Mouse (Mus musculus): ENCODE measurements at regions not wholly inside any gene's neighbourhood (a gene's known extent, or its start where the extent isn't known, plus 50 kb on each side); places are given as distances from the start of the nearest gene placed in this dataset.
A peak's percentile ranks its signal among the peaks of the same experiment; 100 is the strongest.
"Not testable (repeated sequence)": the region's sequence is repeated elsewhere in the genome, so short reads cannot be mapped to it uniquely, and the experiment has no call there.

- Histone ChIP-seq H3K4me2 (replicated peaks) (no peak overlapping the region), H3K27me3 (replicated peaks) (no peaks in the 10 kb centered on the region), H3K9ac (no peak overlapping the region), H3K4me1 (no peaks in the 10 kb centered on the region), H3K9me3 (no peaks in the 10 kb centered on the region), H3K36me3 (no peaks in the 10 kb centered on the region), H3K4me3 (no peak overlapping the region), H3K27ac (no peak overlapping the region)
- WGBS, result 72% methylated on average over 6 of the region's 6 CpGs
- ATAC-seq (ENCODE audit: low FRiP score, low read depth), result no peak
Observed at GRCm38 (mm10) chr11:111964066-111964465, 818.0 kb upstream of the Sox9 start.

GRCm38 (mm10) chr11:111966401-111966800 is 815.6 kb upstream of the Sox9 start:
- H3K36me3 ChIP-seq, result no peaks in the 10 kb centered on the region
- 82% methylated on average over 3 of the region's 3 CpGs for WGBS
- ATAC-seq (ENCODE audit: low FRiP score, low read depth), result no peak

GRCm38 (mm10) chr11:111971001-111971400 is 811.0 kb upstream of the Sox9 start:
- Histone ChIP-seq H3K4me1 (no peaks in the 10 kb centered on the region), H3K9ac (no peak overlapping the region), H3K4me2 (replicated peaks) (no peak overlapping the region), H3K36me3 (no peaks in the 10 kb centered on the region), H3K27me3 (replicated peaks) (no peaks in the 10 kb centered on the region), H3K27ac (no peak overlapping the region), H3K9me3 (no peaks in the 10 kb centered on the region), H3K4me3 (no peak overlapping the region)
- no peak for ATAC-seq (ENCODE audit: low FRiP score, low read depth)
- 80% methylated on average over 4 of the region's 4 CpGs for WGBS

More at GRCm38 (mm10) chr11:111966401-111966800, 815.6 kb upstream of the Sox9 start:
- no peak overlapping the region for H3K27ac ChIP-seq
- no peaks in the 10 kb centered on the region for H3K4me1 ChIP-seq
- no peaks in the 10 kb centered on the region for H3K9me3 ChIP-seq
- H3K4me2 ChIP-seq (replicated peaks), result no peak overlapping the region
- no peaks in the 10 kb centered on the region for H3K27me3 ChIP-seq (replicated peaks)
- H3K9ac ChIP-seq, result no peak overlapping the region
- no peak overlapping the region for H3K4me3 ChIP-seq

DNA sequence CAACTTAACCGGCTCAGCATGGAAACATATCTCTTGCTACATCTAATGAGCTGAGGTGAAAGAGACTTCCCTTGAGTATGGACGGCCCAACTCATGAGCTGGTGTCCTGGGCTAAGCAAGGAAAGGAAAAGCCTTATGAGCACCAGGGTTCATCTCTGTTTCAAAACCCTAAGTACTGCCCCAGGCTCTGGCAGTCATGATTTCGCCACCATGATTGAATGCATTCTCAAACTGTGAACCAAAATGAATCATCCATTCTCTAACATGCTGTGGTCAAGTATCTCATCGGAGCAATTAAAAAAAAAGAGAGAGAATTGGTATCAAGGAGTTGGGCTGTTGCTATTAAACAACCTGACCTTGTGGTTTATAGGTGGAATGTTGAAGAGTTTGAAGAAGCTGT is 803.4 kb upstream of the Sox9 start:
- no peaks in the 10 kb centered on the region for H3K36me3 ChIP-seq
- H3K9ac ChIP-seq, result no peak overlapping the region
- no peaks in the 10 kb centered on the region for H3K4me1 ChIP-seq
- ATAC-seq (ENCODE audit: low FRiP score, low read depth), result no peak
- H3K9me3 ChIP-seq, result no peaks in the 10 kb centered on the region
- H3K27ac ChIP-seq, result no peak overlapping the region
- no peaks in the 10 kb centered on the region for H3K27me3 ChIP-seq (replicated peaks)
- H3K4me3 ChIP-seq, result no peak overlapping the region
- H3K4me2 ChIP-seq (replicated peaks), result no peak overlapping the region
- whole genome bisulfite sequencing, result 89% methylated on average over 4 of the region's 4 CpGs

DNA sequence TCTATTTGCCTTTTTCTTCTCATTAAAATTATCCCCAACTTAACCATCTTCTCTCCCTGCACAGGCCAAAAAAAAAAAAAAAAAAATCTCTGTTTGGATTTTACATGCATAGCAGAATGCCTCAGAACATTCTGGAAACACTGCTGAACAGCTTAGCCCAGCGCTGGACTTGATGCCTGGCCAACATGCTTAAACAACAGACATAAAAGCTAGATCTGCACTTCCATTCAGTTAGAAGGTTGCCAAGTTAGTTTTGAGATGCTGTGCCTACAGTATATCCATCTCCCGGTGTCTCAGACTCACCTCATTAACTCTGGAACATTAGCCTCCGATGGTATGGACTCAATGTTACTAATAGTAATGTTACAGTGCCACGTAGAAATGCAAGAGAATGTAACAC is 785.6 kb upstream of the Sox9 start:
- Histone ChIP-seq H3K4me2 (replicated peaks) (no peak overlapping the region), H3K27ac (no peak overlapping the region)
- 80% methylated on average over 4 of the region's 4 CpGs for WGBS

DNA sequence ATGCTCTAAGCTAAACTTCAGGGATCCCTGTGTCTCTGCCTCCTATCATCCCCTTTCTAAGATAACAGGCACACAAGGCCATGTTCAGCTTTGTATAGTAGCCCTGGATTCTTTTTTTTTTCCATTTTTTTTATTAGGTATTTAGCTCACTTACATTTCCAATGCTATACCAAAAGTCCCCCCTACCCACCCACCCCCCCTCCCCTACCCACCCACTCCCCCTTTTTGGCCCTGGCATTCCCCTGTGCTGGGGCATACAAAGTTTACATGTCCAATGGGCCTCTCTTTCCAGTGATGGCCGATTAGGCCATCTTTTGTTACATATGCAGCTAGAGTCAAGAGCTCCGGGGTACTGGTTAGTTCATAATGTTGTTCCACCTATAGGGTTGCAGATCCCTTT is 771.2 kb upstream of the Sox9 start:
- H3K4me1 ChIP-seq; H3K27ac ChIP-seq; H3K9ac ChIP-seq; H3K4me3 ChIP-seq; H3K9me3 ChIP-seq; H3K36me3 ChIP-seq; H3K27me3 ChIP-seq (replicated peaks); H3K4me2 ChIP-seq (replicated peaks): not testable (repeated sequence)
- 88% methylated on average over 1 of the region's 2 CpGs for WGBS
- peak; percentile 79; the same call in 1 of the 2 replicates for ATAC-seq (ENCODE audit: low FRiP score, low read depth)

More for the DNA sequence above, 785.6 kb upstream of the Sox9 start:
- Histone ChIP-seq H3K4me1 (no peaks in the 10 kb centered on the region), H3K9me3 (no peaks in the 10 kb centered on the region), H3K27me3 (replicated peaks) (no peaks in the 10 kb centered on the region), H3K4me3 (no peak overlapping the region), H3K9ac (no peak overlapping the region), H3K36me3 (no peaks in the 10 kb centered on the region)
- no peak for ATAC-seq (ENCODE audit: low FRiP score, low read depth)

GRCm38 (mm10) chr11:112017906-112018305 is 764.1 kb upstream of the Sox9 start:
- 85% methylated on average over 3 of the region's 3 CpGs for WGBS

DNA sequence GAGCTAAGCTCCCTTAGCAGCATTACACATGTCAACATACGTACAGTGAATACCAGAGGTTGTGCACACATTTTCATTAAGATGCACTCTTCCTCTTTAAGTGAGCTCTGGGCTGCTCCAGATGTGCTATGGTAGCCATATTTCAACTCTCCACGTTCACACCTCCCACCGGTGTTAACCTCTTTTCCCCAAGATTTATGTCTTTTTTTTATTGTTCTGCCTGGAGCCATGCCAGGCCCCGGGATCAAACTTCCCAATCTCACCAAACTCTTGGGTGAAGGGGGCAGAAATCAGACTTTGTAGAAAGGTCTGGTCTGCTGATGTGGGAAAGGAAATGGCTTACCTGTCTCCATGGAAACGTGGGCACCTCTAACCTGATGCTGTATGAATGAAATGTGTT is 754.0 kb upstream of the Sox9 start:
- Histone ChIP-seq H3K36me3 (no peaks in the 10 kb centered on the region), H3K27ac (no peak overlapping the region), H3K9me3 (no peaks in the 10 kb centered on the region), H3K9ac (no peak overlapping the region), H3K4me3 (no peak overlapping the region), H3K4me1 (no peaks in the 10 kb centered on the region), H3K27me3 (replicated peaks) (no peaks in the 10 kb centered on the region), H3K4me2 (replicated peaks) (no peak overlapping the region)
- no peak for ATAC-seq (ENCODE audit: low FRiP score, low read depth)
- 57% methylated on average over 5 of the region's 5 CpGs for WGBS

More at GRCm38 (mm10) chr11:112017906-112018305, 764.1 kb upstream of the Sox9 start:
- no peaks in the 10 kb centered on the region for H3K4me1 ChIP-seq
- H3K9me3 ChIP-seq, result no peaks in the 10 kb centered on the region
- no peak overlapping the region for H3K9ac ChIP-seq
- no peak overlapping the region for H3K27ac ChIP-seq
- no peaks in the 10 kb centered on the region for H3K27me3 ChIP-seq (replicated peaks)
- H3K4me2 ChIP-seq (replicated peaks), result no peak overlapping the region
- H3K4me3 ChIP-seq, result no peak overlapping the region
- no peak for ATAC-seq (ENCODE audit: low FRiP score, low read depth)
- no peaks in the 10 kb centered on the region for H3K36me3 ChIP-seq

- Histone ChIP-seq H3K9me3 (no peaks in the 10 kb centered on the region), H3K36me3 (no peaks in the 10 kb centered on the region), H3K4me3 (no peak overlapping the region), H3K27me3 (replicated peaks) (no peaks in the 10 kb centered on the region), H3K4me2 (replicated peaks) (no peak overlapping the region), H3K9ac (no peak overlapping the region), H3K27ac (no peak overlapping the region), H3K4me1 (no peaks in the 10 kb centered on the region)
- no peak for ATAC-seq (ENCODE audit: low FRiP score, low read depth)
- 93% methylated on average over 11 of the region's 11 CpGs for WGBS
Observed at GRCm38 (mm10) chr11:112038741-112039140, 743.3 kb upstream of the Sox9 start.

DNA sequence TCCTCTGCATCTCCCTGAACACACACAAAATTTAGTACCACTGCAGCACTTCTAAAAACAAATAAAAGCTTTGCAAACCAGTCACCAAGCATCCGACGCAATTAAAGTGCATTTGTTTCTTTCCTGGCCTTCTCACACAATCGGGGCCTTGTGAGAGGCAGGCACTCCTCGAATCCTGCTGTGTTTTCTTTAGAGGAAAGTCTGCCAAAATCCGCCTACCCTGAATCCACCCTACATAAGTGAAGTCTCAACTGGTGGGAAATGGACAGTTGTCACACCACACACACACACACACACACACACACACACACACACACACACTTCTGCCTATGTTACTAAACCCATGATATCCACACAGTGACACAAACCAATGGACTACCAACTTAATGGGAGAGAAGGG is 737.6 kb upstream of the Sox9 start:
- Histone ChIP-seq H3K36me3 (no peaks in the 10 kb centered on the region), H3K4me3 (no peak overlapping the region), H3K4me2 (replicated peaks) (no peak overlapping the region), H3K27me3 (replicated peaks) (no peaks in the 10 kb centered on the region), H3K9ac (no peak overlapping the region), H3K27ac (no peak overlapping the region), H3K4me1 (0 out of 2 replicates have a peak, but pooled peaks cover 3% of the 10 kb centered on the region), H3K9me3 (no peaks in the 10 kb centered on the region)
- 45% methylated on average over 5 of the region's 5 CpGs for whole genome bisulfite sequencing
- ATAC-seq (ENCODE audit: low FRiP score, low read depth), result no peak

- H3K4me2 ChIP-seq (replicated peaks), result no peak overlapping the region
- 97% methylated on average over 2 of the region's 2 CpGs for WGBS
- H3K27ac ChIP-seq, result no peak overlapping the region
- H3K9ac ChIP-seq, result no peak overlapping the region
- H3K27me3 ChIP-seq (replicated peaks), result no peaks in the 10 kb centered on the region
- H3K9me3 ChIP-seq, result no peaks in the 10 kb centered on the region
- H3K4me1 ChIP-seq, result 0 out of 2 replicates have a peak, but pooled peaks cover 3% of the 10 kb centered on the region
- no peak overlapping the region for H3K4me3 ChIP-seq
- ATAC-seq (ENCODE audit: low FRiP score, low read depth), result no peak
- H3K36me3 ChIP-seq, result no peaks in the 10 kb centered on the region
Observed at GRCm38 (mm10) chr11:112045353-112045752, 736.7 kb upstream of the Sox9 start.

GRCm38 (mm10) chr11:112050362-112050761 is 731.7 kb upstream of the Sox9 start:
- no peaks in the 10 kb centered on the region for H3K36me3 ChIP-seq
- no peak overlapping the region for H3K27ac ChIP-seq
- H3K4me2 ChIP-seq (replicated peaks), result no peak overlapping the region
- H3K4me1 ChIP-seq, result 0 out of 2 replicates have a peak, but pooled peaks cover 3% of the 10 kb centered on the region
- H3K4me3 ChIP-seq, result no peak overlapping the region
- H3K27me3 ChIP-seq (replicated peaks), result no peaks in the 10 kb centered on the region
- no peaks in the 10 kb centered on the region for H3K9me3 ChIP-seq
- H3K9ac ChIP-seq, result no peak overlapping the region
- no peak for ATAC-seq (ENCODE audit: low FRiP score, low read depth)
- WGBS, result 59% methylated on average over 7 of the region's 7 CpGs

DNA sequence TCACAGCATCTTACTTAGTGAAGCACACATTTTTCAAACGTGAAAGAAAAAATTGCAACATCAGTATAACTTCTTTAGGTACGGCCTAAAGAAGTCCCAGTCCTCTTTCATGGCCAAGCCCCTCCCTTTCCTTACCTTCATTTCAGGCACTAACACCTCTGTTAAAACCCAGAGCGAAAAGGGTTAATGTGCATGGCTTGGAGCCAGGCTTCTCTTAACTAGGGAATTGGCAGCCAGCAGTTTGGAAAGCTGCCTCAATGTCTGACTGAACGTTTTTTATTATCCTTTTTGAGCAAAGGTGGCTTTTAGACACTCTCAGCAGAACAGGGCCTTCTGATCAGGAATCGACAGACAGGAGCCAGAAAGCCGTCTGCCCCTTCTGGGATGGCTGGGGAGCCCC is 726.4 kb upstream of the Sox9 start:
- H3K9ac ChIP-seq, result no peak overlapping the region
- no peaks in the 10 kb centered on the region for H3K4me1 ChIP-seq
- H3K36me3 ChIP-seq, result no peaks in the 10 kb centered on the region
- no peak overlapping the region for H3K4me2 ChIP-seq (replicated peaks)
- no peak overlapping the region for H3K27ac ChIP-seq
- no peaks in the 10 kb centered on the region for H3K9me3 ChIP-seq
- 67% methylated on average over 6 of the region's 6 CpGs for WGBS
- H3K4me3 ChIP-seq, result no peak overlapping the region
- H3K27me3 ChIP-seq (replicated peaks), result no peaks in the 10 kb centered on the region
- ATAC-seq (ENCODE audit: low FRiP score, low read depth), result no peak
